Mouse (Mus musculus) adrenal gland, adult 8-10 months (tissue): ENCODE measurements around the gene Them5. TPM values are rescaled to one million over a fixed set of nuclear protein-coding genes. Genes with fewer than 3 reads are reported as not detected.

ENCODE experiments used
- DNase-seq: peaks from one replicate; pipeline ENCODE4 v3.0.0; 2022
- total RNA-seq, 4 experiments: library from RNA; stranded (reverse); gene quantifications; 2 replicates each; pipeline ENCODE4 v1.2.4; 2022

Gene Them5
- total RNA-seq, 4 experiments from 2014 or later: not detected

GRCm38 (mm10) chr3:94372641-94373040 is 30.7 kb downstream of the Them5 start, which contains the start of gene Rorc:
TSS of gene Rorc (plus strand) at chr3:94372794.
- peak; percentile 61 for DNase-seq

- no peak for DNase-seq
Measured at GRCm38 (mm10) chr3:94373090-94373489, 31.2 kb downstream of the Them5 start.

GRCm38 (mm10) chr3:94373597-94374011 is 31.7 kb downstream of the Them5 start:
- DNase-seq: no peak

GRCm38 (mm10) chr3:94374636-94375035 is 32.7 kb downstream of the Them5 start:
- no peak for DNase-seq

- no peak for DNase-seq
Measured at GRCm38 (mm10) chr3:94375146-94375545, 33.2 kb downstream of the Them5 start.

- DNase-seq: no peak
Measured at GRCm38 (mm10) chr3:94375861-94376260, 34.0 kb downstream of the Them5 start.

GRCm38 (mm10) chr3:94377028-94377923 is 35.4 kb downstream of the Them5 start:
- DNase-seq: no peak

GRCm38 (mm10) chr3:94379831-94380510 is 38.1 kb downstream of the Them5 start:
- no peak for DNase-seq

- no peak for DNase-seq
Measured at GRCm38 (mm10) chr3:94382308-94382707, 40.4 kb downstream of the Them5 start.

GRCm38 (mm10) chr3:94383476-94383875 is 41.6 kb downstream of the Them5 start:
- no peak for DNase-seq

GRCm38 (mm10) chr3:94386671-94387070 is 44.8 kb downstream of the Them5 start:
- no peak for DNase-seq

GRCm38 (mm10) chr3:94387391-94387790 is 45.5 kb downstream of the Them5 start:
- no peak for DNase-seq

- no peak for DNase-seq
Measured at GRCm38 (mm10) chr3:94388047-94388446, 46.1 kb downstream of the Them5 start.

GRCm38 (mm10) chr3:94389420-94389819 is 47.5 kb downstream of the Them5 start:
- DNase-seq: no peak

- no peak for DNase-seq
Measured at GRCm38 (mm10) chr3:94391001-94391400, 49.1 kb downstream of the Them5 start.

GRCm38 (mm10) chr3:94392128-94392527 is 50.2 kb downstream of the Them5 start:
- no peak for DNase-seq

GRCm38 (mm10) chr3:94393049-94393448 is 51.1 kb downstream of the Them5 start:
- DNase-seq: no peak

GRCm38 (mm10) chr3:94396336-94396735 is 54.4 kb downstream of the Them5 start:
- DNase-seq: no peak

GRCm38 (mm10) chr3:94396851-94397250 is 55.0 kb downstream of the Them5 start:
- no peak for DNase-seq
